Mouse (Mus musculus): ENCODE measurements at regions not wholly inside any gene's neighbourhood (a gene's known extent, or its start where the extent isn't known, plus 50 kb on each side); places are given as distances from the start of the nearest gene placed in this dataset.

GRCm38 (mm10) chr2:30688402-30688801 is 93.6 kb downstream of the Cstad start:
- no peak for TF ChIP-seq CTCF (IDR thresholded peaks at IDR 0.05; ENCODE audit: borderline replicate concordance, insufficient read depth, low read depth, low read length)
- TF ChIP-seq POLR2A (IDR thresholded peaks at IDR 0.05; ENCODE audit: borderline replicate concordance, insufficient read depth, low read length), result no peak
